Mouse (Mus musculus): ENCODE results near the gene Fate1.
"Not testable (repeated sequence)": the region's sequence is repeated elsewhere in the genome, so short reads cannot be mapped to it uniquely, and the experiment has no call there.

The Fate1 gene

GRCm38 (mm10) chrX:71972686-71973085, at the start of gene Fate1:
Gene Fate1, plus strand, starts transcription at chrX:71972986.
- DNase-seq: no peak

- DNase-seq: peak; percentile 5 to 63
These were observed 26.2 kb upstream of the Fate1 start for GRCm38 (mm10) chrX:71946631-71947030.

- no peak for DNase-seq
These were observed 14.4 kb upstream of the Fate1 start for GRCm38 (mm10) chrX:71958366-71958765.

- peak in 1 of 2 experiments; percentile 2 for DNase-seq
These were observed 10.4 kb upstream of the Fate1 start, which contains the start of gene Prrg3 for GRCm38 (mm10) chrX:71962073-71963051. Gene Prrg3, plus strand, starts transcription at chrX:71962624.

- no peak for DNase-seq
These were observed 9.4 kb upstream of the Fate1 start for GRCm38 (mm10) chrX:71963275-71963912.

- no peak for DNase-seq
These were observed 4.6 kb upstream of the Fate1 start for GRCm38 (mm10) chrX:71968216-71968615.

- DNase-seq: no peak
These were observed 4.0 kb upstream of the Fate1 start for GRCm38 (mm10) chrX:71968816-71969215.

GRCm38 (mm10) chrX:71971325-71971724, 1.5 kb upstream of the Fate1 start:
- no peak for DNase-seq

GRCm38 (mm10) chrX:71977681-71978080, 4.9 kb downstream of the Fate1 start:
- not testable (repeated sequence) for DNase-seq

- no peak for DNase-seq
These were observed 7.7 kb downstream of the Fate1 start for GRCm38 (mm10) chrX:71980443-71980842.

GRCm38 (mm10) chrX:71981322-71981721, 8.5 kb downstream of the Fate1 start:
- DNase-seq: no peak

- no peak for DNase-seq
These were observed 10.4 kb downstream of the Fate1 start for GRCm38 (mm10) chrX:71983205-71983604.

- peak in 1 of 2 experiments; percentile 41 for DNase-seq
These were observed 11.0 kb downstream of the Fate1 start for GRCm38 (mm10) chrX:71983775-71984174.

GRCm38 (mm10) chrX:71991549-71991948, 18.8 kb downstream of the Fate1 start, which contains the start of gene Cnga2:
Gene Cnga2, plus strand, starts transcription at chrX:71991849.
- DNase-seq: no peak

- no peak for DNase-seq
These were observed 23.2 kb downstream of the Fate1 start for GRCm38 (mm10) chrX:71995972-71996371.

- no peak for DNase-seq
These were observed 37.1 kb downstream of the Fate1 start for GRCm38 (mm10) chrX:72009930-72010329.

GRCm38 (mm10) chrX:72012236-72012635, 39.5 kb downstream of the Fate1 start:
- DNase-seq: peak in 1 of 2 experiments; percentile 13

- DNase-seq: peak in 1 of 2 experiments; percentile 61
These were observed 40.0 kb downstream of the Fate1 start for GRCm38 (mm10) chrX:72012804-72013203.

GRCm38 (mm10) chrX:72022241-72022640, 49.5 kb downstream of the Fate1 start:
- no peak for DNase-seq

GRCm38 (mm10) chrX:72022750-72023398, 50.1 kb downstream of the Fate1 start:
- DNase-seq: peak in 1 of 2 experiments; percentile 43

- DNase-seq: no peak
These were observed 50.8 kb downstream of the Fate1 start for GRCm38 (mm10) chrX:72023542-72023941.

Data from kidney, postnatal 36 days (tissue).